Mouse (Mus musculus): ENCODE results near the gene G430095P16Rik.

DNA sequence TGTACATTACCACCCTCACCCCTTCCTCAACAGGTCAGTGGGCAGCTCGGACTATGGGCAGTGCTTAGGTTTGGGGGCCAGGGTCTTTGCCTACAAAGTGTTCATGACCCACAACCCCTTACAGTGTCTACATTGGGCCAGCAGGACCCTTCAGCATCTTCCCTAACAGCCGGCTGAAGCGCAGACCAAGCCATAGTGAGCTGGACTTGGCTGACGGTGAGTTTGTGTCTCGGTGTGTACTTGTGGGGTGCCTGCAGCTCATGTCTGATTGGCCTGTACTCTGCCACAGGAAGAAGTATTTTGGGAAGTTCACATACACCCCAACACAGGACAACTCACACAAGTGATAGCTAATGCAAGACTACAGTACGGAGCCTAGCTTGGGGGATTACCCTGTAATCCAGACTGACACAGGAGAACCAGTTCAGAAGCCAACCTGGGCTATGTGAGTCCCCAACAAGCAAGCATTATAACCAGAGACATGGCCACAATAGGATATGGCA lies 19.8 kb upstream of the G430095P16Rik start:
- no peak for TF ChIP-seq CTCF (IDR thresholded peaks at IDR 0.05; ENCODE audit: control insufficient read depth, insufficient read depth, insufficient read length)
- TF ChIP-seq MYOD1 (IDR thresholded peaks at IDR 0.05; ENCODE audit: control insufficient read depth, insufficient read length, low read depth): no peak
- no peak for TF ChIP-seq MAX (IDR thresholded peaks at IDR 0.05)
- TF ChIP-seq USF1 (IDR thresholded peaks at IDR 0.05; ENCODE audit: low read depth): no peak
- no peak for TF ChIP-seq MYOG (IDR thresholded peaks at IDR 0.05; ENCODE audit: control insufficient read depth, extremely low read depth, insufficient read length)
- TF ChIP-seq CEBPB (IDR thresholded peaks at IDR 0.05; ENCODE audit: low read depth): no peak
- no peak for TF ChIP-seq FOSL1 (IDR thresholded peaks at IDR 0.05; ENCODE audit: insufficient read depth, low read length, poor library complexity, severe bottlenecking)

All from C2C12 (cell line).